Mouse (Mus musculus): ENCODE results near the gene 4931440F15Rik. TPM values are rescaled to one million over a fixed set of nuclear protein-coding genes. Genes with fewer than 3 reads are reported as not detected.

4931440F15Rik gene
- not detected for polyA plus RNA-seq (2017; shearing (Covaris generic))

GRCm38 (mm10) chr11:29825271-29825718, at the start of gene 4931440F15Rik:
TSS of gene 4931440F15Rik (minus strand) at chr11:29825668.

Other genes with a start within 250 kb of the 4931440F15Rik start
- gene Rtn4, start 132.7 kb downstream of the 4931440F15Rik start, polyA plus RNA-seq (2017; shearing (Covaris generic)): 9.0 TPM
- 1.2 TPM for gene Eml6, start 200.4 kb upstream of the 4931440F15Rik start, polyA plus RNA-seq (2017; shearing (Covaris generic))